ENCODE assay signal across 27 mouse cellular contexts in genomic region chr5:132332521-132332920, GRCm38 (mm10).
DNase-seq lines count a peak whose midpoint lies in the region; ATAC-seq and TF ChIP-seq lines count a peak whose summit lies in the region.
"Had no signal": no experiment of that assay in that cellular context is flagged by ENCODE, and none has a peak within 500 bp of the region (broad histone marks: within the 10 kb centered on the region; RNA-seq: fewer than 3 reads in every experiment).

No protein-coding gene starts in this region.

- H3K27ac ChIP-seq in forebrain, embryonic 14.5 days (ENCODE audit: low read depth, low read length) = no peak overlapping the region
- H3K27ac ChIP-seq in forebrain, embryonic 11.5 days (ENCODE audit: low read depth, low read length) = no peak overlapping the region
- 0 out of 2 replicates have a peak overlapping the region, but pooled peaks have one; percentile 5 for H3K27ac ChIP-seq in hindbrain, embryonic 12.5 days
- no peak overlapping the region for H3K27ac ChIP-seq in hindbrain, postnatal 0 days
- H3K27ac ChIP-seq in midbrain, embryonic 14.5 days (replicated peaks; ENCODE audit: low read depth, low read length) = 0 out of 2 replicates have a peak overlapping the region, but pooled peaks have one; percentile 20
- no peak overlapping the region for H3K27ac ChIP-seq in midbrain, postnatal 0 days (ENCODE audit: low read depth, low read length)
- H3K27ac ChIP-seq: embryonic facial prominence, embryonic 13.5 days; gastrocnemius, adult 2 months; heart, embryonic 13.5 days; hindbrain, embryonic 14.5 days had no signal

- no peak overlapping the region for H3K9ac ChIP-seq in forebrain, embryonic 14.5 days (ENCODE audit: low read length)
- H3K9ac ChIP-seq in forebrain, embryonic 11.5 days (ENCODE audit: low read length) = no peak overlapping the region
- no peak overlapping the region for H3K9ac ChIP-seq in hindbrain, embryonic 12.5 days
- H3K9ac ChIP-seq in hindbrain, postnatal 0 days (replicated peaks; ENCODE audit: low read length) = no peak overlapping the region
- H3K9ac ChIP-seq in midbrain, embryonic 14.5 days (replicated peaks; ENCODE audit: low read length) = no peak overlapping the region
- no peak overlapping the region for H3K9ac ChIP-seq in midbrain, postnatal 0 days (replicated peaks; ENCODE audit: low read length, poor library complexity, severe bottlenecking)
- H3K9ac ChIP-seq: embryonic facial prominence, embryonic 13.5 days; heart, embryonic 13.5 days; hindbrain, embryonic 14.5 days had no signal

- TF ChIP-seq POLR2A in lung, adult 2 months (IDR thresholded peaks at IDR 0.05; ENCODE audit: borderline replicate concordance, extremely low read depth, low read depth, low read length) = no peak

- ATAC-seq in forebrain, embryonic 14.5 days = no peak
- no peak for ATAC-seq in forebrain, embryonic 11.5 days (replicated peaks; ENCODE audit: low FRiP score)
- no peak for ATAC-seq in hindbrain, embryonic 12.5 days (ENCODE audit: low FRiP score)
- no peak for ATAC-seq in hindbrain, postnatal 0 days
- ATAC-seq in midbrain, embryonic 14.5 days (ENCODE audit: low FRiP score, low TSS enrichment) = no peak
- ATAC-seq in midbrain, postnatal 0 days (ENCODE audit: low FRiP score) = no peak
- ATAC-seq: CD4-positive, CD25-positive, alpha-beta regulatory T cell, adult 4 months; intestine, postnatal 0 days had no signal

- H3K36me3 ChIP-seq in forebrain, embryonic 14.5 days (ENCODE audit: control insufficient read depth, insufficient read depth, low read length) = no peaks in the 10 kb centered on the region
- no peaks in the 10 kb centered on the region for H3K36me3 ChIP-seq in forebrain, embryonic 11.5 days (ENCODE audit: control insufficient read depth, insufficient read depth, low read length)
- no peaks in the 10 kb centered on the region for H3K36me3 ChIP-seq in hindbrain, embryonic 12.5 days
- H3K36me3 ChIP-seq in hindbrain, postnatal 0 days (ENCODE audit: insufficient read depth, low read length) = no peaks in the 10 kb centered on the region
- H3K36me3 ChIP-seq in midbrain, embryonic 14.5 days (ENCODE audit: control insufficient read depth, insufficient read depth, low read length) = no peaks in the 10 kb centered on the region
- H3K36me3 ChIP-seq in midbrain, postnatal 0 days (ENCODE audit: insufficient read depth, low read length) = no peaks in the 10 kb centered on the region
- H3K36me3 ChIP-seq: embryonic facial prominence, embryonic 10.5 days; embryonic facial prominence, embryonic 13.5 days; heart, embryonic 13.5 days had no signal

- no peaks in the 10 kb centered on the region for H3K9me3 ChIP-seq in forebrain, embryonic 14.5 days (replicated peaks; ENCODE audit: control insufficient read depth, low read length)
- H3K9me3 ChIP-seq in forebrain, embryonic 11.5 days (ENCODE audit: control insufficient read depth, low read length) = no peaks in the 10 kb centered on the region
- H3K9me3 ChIP-seq in hindbrain, embryonic 12.5 days (replicated peaks) = no peaks in the 10 kb centered on the region
- no peaks in the 10 kb centered on the region for H3K9me3 ChIP-seq in hindbrain, postnatal 0 days (ENCODE audit: low read length)
- H3K9me3 ChIP-seq in midbrain, embryonic 14.5 days (ENCODE audit: control insufficient read depth, low read length) = no peaks in the 10 kb centered on the region
- no peaks in the 10 kb centered on the region for H3K9me3 ChIP-seq in midbrain, postnatal 0 days (ENCODE audit: low read length)
- H3K9me3 ChIP-seq: embryonic facial prominence, embryonic 10.5 days; embryonic facial prominence, embryonic 13.5 days; heart, embryonic 13.5 days had no signal

- DNase-seq in forebrain, embryonic 14.5 days (ENCODE audit: low spot score) = peak; percentile 40
- DNase-seq in forebrain, embryonic 11.5 days (ENCODE audit: low spot score) = no peak
- no peak for DNase-seq in hindbrain, postnatal 0 days (ENCODE audit: low spot score)
- peak; percentile 26 for DNase-seq in midbrain, embryonic 14.5 days
- no peak for DNase-seq in midbrain, postnatal 0 days (ENCODE audit: low spot score)
- no peak for DNase-seq in lung, adult 2 months
- DNase-seq: adrenal gland, adult 2 months; adrenal gland, postnatal 14 days; cerebellum, adult 11-12 months; cerebellum, adult 8-10 months; cerebellum, postnatal 10 days; cerebellum, postnatal 36 days; embryo, embryonic 11 days; gastrocnemius, adult 2 months; gastrocnemius, postnatal 14 days; heart, adult 18-20 months; heart, postnatal 14 days; heart, postnatal 4 days; kidney, adult 2 months had no signal

- WGBS in forebrain, embryonic 14.5 days = 13% methylated on average over 4 of the region's 4 CpGs
- 56% methylated on average over 4 of the region's 4 CpGs for WGBS in forebrain, embryonic 11.5 days
- WGBS in hindbrain, embryonic 12.5 days = 56% methylated on average over 4 of the region's 4 CpGs
- WGBS in hindbrain, postnatal 0 days = 52% methylated on average over 4 of the region's 4 CpGs
- 41% methylated on average over 4 of the region's 4 CpGs for WGBS in midbrain, embryonic 14.5 days
- WGBS in midbrain, postnatal 0 days = 47% methylated on average over 4 of the region's 4 CpGs
- 92% methylated on average over 4 of the region's 4 CpGs for WGBS in lung, adult 2 months

- no peak for TF ChIP-seq CTCF in hindbrain, postnatal 0 days (IDR thresholded peaks at IDR 0.05; ENCODE audit: low read depth)
- TF ChIP-seq CTCF in midbrain, postnatal 0 days (IDR thresholded peaks at IDR 0.05) = no peak
- TF ChIP-seq CTCF in lung, adult 2 months (IDR thresholded peaks at IDR 0.05; ENCODE audit: insufficient read depth, low read length) = no peak

- H3K4me3 ChIP-seq in forebrain, embryonic 14.5 days (ENCODE audit: low read depth, low read length) = no peak overlapping the region
- H3K4me3 ChIP-seq in forebrain, embryonic 11.5 days (ENCODE audit: low read depth, low read length) = no peak overlapping the region
- no peak overlapping the region for H3K4me3 ChIP-seq in hindbrain, embryonic 12.5 days
- no peak overlapping the region for H3K4me3 ChIP-seq in hindbrain, postnatal 0 days (ENCODE audit: low read length)
- no peak overlapping the region for H3K4me3 ChIP-seq in midbrain, embryonic 14.5 days (replicated peaks; ENCODE audit: low read depth, low read length)
- no peak overlapping the region for H3K4me3 ChIP-seq in midbrain, postnatal 0 days (ENCODE audit: low read depth, low read length)
- no peak overlapping the region for H3K4me3 ChIP-seq in lung, adult 2 months (replicated peaks; ENCODE audit: extremely low read depth, low read depth, low read length)
- H3K4me3 ChIP-seq: embryonic facial prominence, embryonic 10.5 days; embryonic facial prominence, embryonic 13.5 days; erythroblast, embryonic 14.5 days; gastrocnemius, adult 2 months; heart, embryonic 13.5 days had no signal

- H3K27me3 ChIP-seq in forebrain, embryonic 14.5 days (replicated peaks; ENCODE audit: control insufficient read depth, insufficient read depth, low read length) = no peaks in the 10 kb centered on the region
- H3K27me3 ChIP-seq in forebrain, embryonic 11.5 days (ENCODE audit: control insufficient read depth, insufficient read depth, low read length) = no peaks in the 10 kb centered on the region
- H3K27me3 ChIP-seq in hindbrain, embryonic 12.5 days = no peaks in the 10 kb centered on the region
- no peaks in the 10 kb centered on the region for H3K27me3 ChIP-seq in hindbrain, postnatal 0 days (ENCODE audit: insufficient read depth, low read length)
- H3K27me3 ChIP-seq in midbrain, embryonic 14.5 days (ENCODE audit: control insufficient read depth, insufficient read depth, low read length) = no peaks in the 10 kb centered on the region
- no peaks in the 10 kb centered on the region for H3K27me3 ChIP-seq in midbrain, postnatal 0 days (ENCODE audit: insufficient read depth, low read length)
- H3K27me3 ChIP-seq: embryonic facial prominence, embryonic 13.5 days; heart, embryonic 13.5 days had no signal

- no peak overlapping the region for H3K4me2 ChIP-seq in forebrain, embryonic 14.5 days (ENCODE audit: low read length)
- H3K4me2 ChIP-seq in forebrain, embryonic 11.5 days (ENCODE audit: low read depth, low read length, severe bottlenecking) = no peak overlapping the region
- H3K4me2 ChIP-seq in hindbrain, embryonic 12.5 days (replicated peaks) = no peak overlapping the region
- no peak overlapping the region for H3K4me2 ChIP-seq in hindbrain, postnatal 0 days (ENCODE audit: low read depth, low read length)
- no peak overlapping the region for H3K4me2 ChIP-seq in midbrain, embryonic 14.5 days (ENCODE audit: low read length)
- H3K4me2 ChIP-seq in midbrain, postnatal 0 days (ENCODE audit: low read depth, low read length, poor library complexity, severe bottlenecking) = no peak overlapping the region
- H3K4me2 ChIP-seq: heart, embryonic 13.5 days; hindbrain, embryonic 14.5 days had no signal

- H3K4me1 ChIP-seq in forebrain, embryonic 14.5 days (ENCODE audit: control insufficient read depth, insufficient read depth, low read length) = peaks cover 46% of the 10 kb centered on the region
- peaks cover 11% of the 10 kb centered on the region; the same call in 1 of the 2 replicates for H3K4me1 ChIP-seq in forebrain, embryonic 11.5 days (replicated peaks; ENCODE audit: control insufficient read depth, insufficient read depth, low read length)
- H3K4me1 ChIP-seq in hindbrain, embryonic 12.5 days = peaks cover 59% of the 10 kb centered on the region
- peaks cover 13% of the 10 kb centered on the region for H3K4me1 ChIP-seq in hindbrain, postnatal 0 days (ENCODE audit: insufficient read depth, low read length)
- H3K4me1 ChIP-seq in midbrain, embryonic 14.5 days (ENCODE audit: control insufficient read depth, insufficient read depth, low read length) = peaks cover 28% of the 10 kb centered on the region
- H3K4me1 ChIP-seq in midbrain, postnatal 0 days (ENCODE audit: insufficient read depth, low read length) = peaks cover 12% of the 10 kb centered on the region
- peaks cover 5% of the 10 kb centered on the region for H3K4me1 ChIP-seq in lung, adult 2 months (ENCODE audit: control insufficient read depth, insufficient read depth, low read length)

Comparison
In these comparisons a context has a peak if more than half of its experiments do, and no peak if none do; other contexts are left out.
1. DNase-seq: peak in forebrain, embryonic 14.5 days (single experiment) and midbrain, embryonic 14.5 days (single experiment); none in forebrain, embryonic 11.5 days (single experiment), hindbrain, postnatal 0 days (single experiment), midbrain, postnatal 0 days (single experiment) and lung, adult 2 months (single experiment).
2. H3K27ac ChIP-seq: peak in hindbrain, embryonic 12.5 days (single experiment) and midbrain, embryonic 14.5 days (single experiment); none in forebrain, embryonic 14.5 days (single experiment), forebrain, embryonic 11.5 days (single experiment), hindbrain, postnatal 0 days (single experiment) and midbrain, postnatal 0 days (single experiment).